Mouse (Mus musculus): Measurements from ENCODE around the gene Prkch.

Prkch gene

DNA sequence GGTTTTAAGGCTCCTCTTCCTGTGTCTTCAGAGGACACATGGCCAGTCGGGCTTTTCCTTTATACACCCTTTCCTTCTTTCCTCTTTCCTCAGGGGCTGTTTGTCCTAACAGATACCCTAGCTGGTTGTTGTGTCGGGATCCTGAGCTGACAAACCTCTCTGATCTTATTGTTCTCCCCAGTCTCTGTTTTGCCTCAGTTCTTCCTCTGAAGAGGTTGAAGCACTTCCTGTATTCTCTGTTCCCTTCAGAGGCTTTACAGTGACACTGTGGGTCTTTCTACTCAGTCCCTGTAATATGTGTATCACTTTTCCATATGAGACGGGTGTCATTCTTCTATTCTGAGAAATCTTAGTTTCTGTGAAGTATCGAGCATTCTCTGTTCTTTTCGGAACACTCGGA is 6.5 kb upstream of the Prkch start:
- in situ Hi-C loops (cut with MseI, MboI): no loop called here

DNA sequence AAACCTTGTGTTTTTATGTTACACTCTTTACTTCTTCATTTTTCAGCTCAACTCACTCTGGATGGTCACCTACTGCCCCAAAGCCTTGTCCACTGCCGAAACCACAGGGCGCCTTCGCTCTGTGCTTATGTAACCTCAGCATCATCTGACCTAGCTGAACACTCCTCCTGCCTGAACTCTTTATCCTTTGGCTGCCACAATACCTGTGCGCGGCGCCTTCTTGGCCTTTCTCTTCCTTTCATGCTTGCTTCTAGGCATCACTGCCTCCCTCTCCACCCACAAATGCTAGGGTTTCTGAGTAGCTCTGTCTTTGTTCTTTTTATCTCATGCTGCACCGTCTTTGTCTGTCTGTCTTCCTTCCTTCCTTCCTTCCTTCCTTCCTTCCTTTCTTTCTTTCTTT is 3.8 kb upstream of the Prkch start:
- in situ Hi-C loops (cut with MseI, MboI): no loop called here

DNA sequence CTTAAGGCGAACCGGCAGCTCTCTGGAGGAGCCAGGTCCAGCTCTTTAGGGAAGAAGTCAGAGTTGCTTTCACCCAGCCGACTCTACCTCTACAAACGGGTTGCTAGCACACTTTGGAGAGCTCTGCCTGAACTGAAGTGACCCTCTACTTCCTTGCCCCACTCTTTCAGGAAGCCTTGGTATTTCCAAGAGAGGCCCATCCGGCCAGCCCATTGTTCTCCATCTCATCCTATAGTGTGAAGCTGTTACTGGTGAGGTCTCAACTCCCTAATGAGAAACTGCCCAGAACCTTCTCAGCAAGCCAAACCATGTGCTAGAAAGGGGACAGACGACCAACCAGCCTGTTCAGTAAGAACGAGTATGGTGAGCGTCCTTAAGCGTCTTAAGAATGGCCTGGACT is 1.3 kb upstream of the Prkch start:
- in situ Hi-C loops (cut with MseI, MboI): no loop called here

DNA sequence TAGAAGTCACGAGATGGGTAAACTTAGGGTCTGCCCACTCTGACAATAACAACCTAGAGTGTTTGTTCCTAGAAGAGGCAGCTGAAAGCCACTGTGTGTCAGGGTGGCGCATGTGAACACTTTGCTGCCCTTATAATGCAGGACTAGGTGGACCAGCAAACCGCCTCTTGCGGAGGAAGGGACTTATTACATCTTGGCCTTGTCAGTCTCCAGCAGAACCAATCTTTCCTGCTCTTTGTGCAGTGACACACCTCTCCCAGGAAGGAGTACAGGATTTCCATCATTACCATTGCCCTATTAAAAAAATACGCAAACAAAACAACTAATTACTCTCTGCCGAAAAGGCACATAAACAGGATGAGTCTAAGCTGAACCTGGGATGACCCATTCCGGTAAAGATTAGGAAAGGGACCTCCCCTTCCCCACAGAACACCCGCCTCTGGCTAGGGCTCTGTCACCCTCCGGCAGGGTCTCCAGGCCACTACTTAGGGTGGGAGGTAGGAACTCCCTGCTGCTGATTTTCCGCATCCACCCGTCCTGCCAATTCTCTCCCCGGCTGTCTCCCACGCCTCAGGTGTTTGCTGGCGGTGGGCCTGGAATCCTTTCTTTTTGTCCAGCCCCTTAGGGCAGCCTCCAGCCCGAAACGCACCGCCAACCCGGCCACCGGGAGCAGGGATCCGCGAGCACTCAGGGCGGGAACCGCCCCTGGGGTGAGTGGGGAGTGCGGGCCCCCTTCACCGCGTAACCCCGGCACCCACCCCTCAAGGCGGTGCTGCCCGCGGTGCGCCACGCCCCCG is 585 bp upstream of the Prkch start:
- in situ Hi-C loops (cut with MseI, MboI): no loop called here

DNA sequence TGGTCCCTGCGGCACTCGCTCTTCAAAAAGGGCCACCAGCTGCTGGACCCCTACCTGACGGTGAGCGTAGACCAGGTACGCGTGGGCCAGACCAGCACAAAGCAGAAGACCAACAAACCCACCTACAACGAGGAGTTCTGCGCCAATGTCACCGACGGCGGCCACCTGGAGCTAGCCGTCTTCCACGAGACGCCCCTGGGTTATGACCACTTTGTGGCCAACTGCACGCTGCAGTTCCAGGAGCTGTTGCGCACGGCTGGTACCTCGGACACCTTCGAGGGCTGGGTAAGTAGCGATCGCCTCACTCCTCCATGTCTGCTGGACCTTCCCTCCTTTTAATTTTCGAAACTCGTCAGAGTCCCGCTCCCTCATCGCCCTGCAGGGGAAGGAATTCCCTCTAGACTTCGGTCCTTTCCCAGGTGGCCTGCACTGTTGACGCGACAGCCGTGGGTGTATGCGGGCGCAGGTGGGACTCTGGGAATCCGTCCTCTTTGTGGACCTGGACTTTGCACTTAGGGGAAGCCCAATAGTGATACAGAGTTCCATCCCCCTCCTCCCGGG is 725 bp downstream of the Prkch start:
- in situ Hi-C loops (cut with MseI, MboI): no loop called here

DNA sequence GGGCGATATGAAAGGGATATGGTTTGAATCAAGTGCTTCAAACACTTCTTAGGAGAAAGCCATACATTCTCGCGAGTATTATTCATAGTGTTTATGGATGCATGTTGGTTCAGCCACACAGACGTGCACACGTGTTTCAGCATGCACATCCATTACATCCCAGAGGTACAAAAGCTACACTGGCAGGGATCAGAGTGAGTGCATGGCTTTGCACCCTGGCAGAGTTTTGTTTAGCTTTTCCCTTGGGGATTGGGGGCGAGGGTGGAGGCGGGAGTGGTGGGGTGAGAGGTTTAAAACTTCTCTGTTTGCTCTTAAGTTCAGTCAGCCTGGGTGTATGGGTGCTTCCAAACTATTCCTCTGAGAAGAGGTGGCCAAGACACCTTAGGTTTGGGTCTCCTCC is 1.3 kb downstream of the Prkch start:
- in situ Hi-C loops (cut with MseI, MboI): no loop called here

DNA sequence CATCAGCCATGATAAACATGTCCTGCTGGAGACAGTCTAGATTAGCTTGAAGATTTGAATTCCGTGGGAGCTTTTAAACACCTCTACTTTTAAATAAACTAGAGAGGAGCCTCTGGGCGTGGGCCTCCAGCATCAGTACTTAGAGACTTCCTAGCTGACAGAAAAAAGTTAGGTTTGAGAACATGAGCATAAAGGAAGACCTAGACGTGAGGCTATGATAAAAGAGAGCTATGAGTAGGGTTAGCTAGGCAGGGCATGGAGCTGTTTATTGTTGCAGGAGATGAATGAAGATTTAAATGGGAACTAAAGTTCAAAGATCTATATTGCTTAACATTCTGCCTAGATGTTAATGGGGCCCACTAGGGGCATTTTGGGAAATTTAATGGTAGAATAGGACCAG is 2.7 kb downstream of the Prkch start:
- in situ Hi-C loops (cut with MseI, MboI): no loop called here

DNA sequence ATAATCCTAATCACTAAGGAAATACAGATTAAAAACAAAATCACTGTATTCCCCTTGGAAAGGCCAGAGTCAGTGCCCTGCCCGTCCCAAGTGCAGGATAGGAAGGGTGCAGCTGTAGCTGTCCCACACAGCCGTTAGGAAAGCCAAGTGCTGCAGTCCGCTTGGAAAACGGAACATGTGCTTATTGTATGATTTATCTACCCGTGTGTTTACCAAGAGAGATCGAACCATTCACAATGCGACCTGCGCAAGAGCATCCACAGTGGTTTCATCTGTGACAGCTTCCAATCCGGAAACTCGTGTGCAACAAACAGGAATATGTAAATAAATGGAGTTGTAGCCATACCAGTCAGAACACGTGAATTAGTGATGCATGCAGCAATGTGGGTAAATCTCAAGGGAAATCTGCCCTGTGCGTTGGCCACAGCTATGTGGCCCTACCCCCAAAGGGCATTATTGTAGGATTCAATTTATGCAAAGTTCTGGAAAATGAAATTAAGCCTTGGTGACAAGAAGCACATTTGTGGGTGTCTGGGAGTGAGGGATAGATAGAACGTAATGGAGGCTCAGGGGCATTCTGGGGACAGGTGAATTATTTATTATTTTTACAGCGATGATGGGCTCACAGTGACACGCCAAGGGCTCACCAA is 6.2 kb downstream of the Prkch start:
- in situ Hi-C loops (cut with MseI, MboI): no loop called here

DNA sequence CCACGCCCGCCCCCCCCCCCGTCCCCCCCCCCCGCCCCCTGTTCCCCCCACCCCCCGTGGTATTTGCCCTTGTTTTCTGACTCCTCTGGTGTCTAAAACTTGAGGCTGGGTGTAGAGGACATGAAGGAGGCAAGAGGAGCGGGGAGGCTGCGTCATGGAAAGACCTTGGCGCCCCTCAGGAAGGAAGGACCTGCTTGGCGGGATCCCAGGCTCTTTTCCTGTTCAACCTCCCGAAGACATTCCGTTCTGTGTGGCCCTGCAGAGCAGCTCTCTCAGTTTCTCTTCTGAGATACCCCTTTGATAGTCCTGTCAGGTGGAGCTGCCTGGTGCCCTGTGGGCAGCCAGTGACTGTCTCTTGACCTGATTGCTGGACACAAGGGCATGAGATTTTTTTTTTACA is 7.0 kb downstream of the Prkch start:
- in situ Hi-C loops (cut with MseI, MboI): no loop called here

DNA sequence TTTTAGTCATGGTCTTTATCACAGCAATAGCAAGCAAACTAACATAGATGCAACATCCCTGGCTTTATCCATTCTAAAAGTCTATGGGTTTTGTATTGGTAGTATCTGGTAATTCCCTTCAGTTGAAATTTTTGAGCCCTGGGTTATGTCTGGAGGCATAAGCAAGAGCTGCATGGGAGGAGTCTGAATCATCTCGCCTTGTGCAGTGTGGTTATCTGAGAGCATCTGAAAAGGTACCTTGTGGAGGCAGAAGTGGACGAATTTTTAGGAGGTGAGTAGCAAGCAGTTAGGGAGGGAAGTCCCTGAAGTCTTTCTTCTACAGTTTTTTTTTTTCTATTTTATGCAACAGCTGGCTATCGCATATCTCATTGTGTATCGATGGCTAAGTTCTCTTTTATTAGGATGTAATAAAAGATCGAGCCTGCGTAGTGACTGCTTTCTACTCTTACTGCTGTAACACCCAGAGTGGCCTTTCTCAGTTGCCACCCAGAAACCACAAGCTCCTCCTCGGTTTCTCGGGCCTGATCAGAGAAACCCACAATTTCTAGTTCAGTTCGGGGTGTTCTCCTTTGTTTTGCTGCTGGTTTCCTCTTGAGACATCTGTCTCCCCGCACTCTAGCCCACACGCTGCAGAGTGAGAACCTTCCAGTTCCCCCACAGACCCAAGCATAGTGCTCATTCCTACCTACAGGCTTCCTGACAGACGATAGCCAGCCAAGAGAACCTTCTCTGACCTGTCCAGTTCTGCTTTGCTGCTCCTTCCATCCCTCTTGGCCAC is 8.6 kb downstream of the Prkch start:
- in situ Hi-C loops (cut with MseI, MboI): no loop called here

DNA sequence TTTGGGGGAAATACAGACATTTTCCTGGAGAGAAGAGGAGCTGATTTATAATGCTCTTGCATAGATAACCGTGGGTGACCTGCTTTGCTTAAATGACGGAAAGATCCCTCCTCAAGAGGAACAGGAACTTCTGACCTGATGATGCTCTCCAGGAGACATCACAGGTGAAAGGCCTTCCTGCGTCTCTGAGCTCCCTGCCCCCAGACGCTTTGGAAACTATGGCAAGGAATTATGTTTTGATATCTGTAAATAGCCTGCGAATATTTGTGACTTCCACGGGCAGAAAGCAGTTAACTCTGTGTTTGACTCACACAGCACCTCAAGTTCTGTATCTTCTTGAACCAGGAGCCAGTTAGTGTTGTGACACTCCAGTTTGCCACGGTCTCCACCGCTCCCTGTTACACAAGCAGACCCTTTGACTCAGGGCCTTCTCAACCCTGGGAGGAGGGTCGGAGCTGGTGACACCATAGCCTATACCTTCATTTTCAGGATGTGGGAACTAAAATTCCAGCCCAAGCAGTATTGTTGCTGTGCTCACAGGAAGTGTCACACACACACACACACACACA is 9.7 kb downstream of the Prkch start:
- in situ Hi-C loops (cut with MseI, MboI): no loop called here

DNA sequence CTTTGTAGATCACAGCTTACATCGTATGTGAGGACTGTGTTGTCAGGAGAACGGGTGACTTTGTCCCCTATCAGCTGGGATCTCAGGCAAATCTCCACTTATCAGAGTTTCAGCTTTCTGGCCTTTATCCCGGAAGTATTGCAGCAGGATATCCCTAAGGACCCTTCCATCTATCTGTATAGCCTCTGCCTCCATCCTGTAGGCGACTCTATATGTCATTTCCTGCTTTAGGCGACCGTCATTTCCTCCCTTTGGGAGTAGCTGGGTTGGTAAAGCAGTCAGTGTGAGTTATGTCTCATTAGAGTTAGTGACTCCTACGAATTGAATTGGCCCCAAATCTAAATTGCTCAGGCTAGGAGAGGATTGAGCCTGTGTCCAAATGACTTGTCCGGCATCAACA is 10.6 kb downstream of the Prkch start:
- in situ Hi-C loops (cut with MseI, MboI): no loop called here

DNA sequence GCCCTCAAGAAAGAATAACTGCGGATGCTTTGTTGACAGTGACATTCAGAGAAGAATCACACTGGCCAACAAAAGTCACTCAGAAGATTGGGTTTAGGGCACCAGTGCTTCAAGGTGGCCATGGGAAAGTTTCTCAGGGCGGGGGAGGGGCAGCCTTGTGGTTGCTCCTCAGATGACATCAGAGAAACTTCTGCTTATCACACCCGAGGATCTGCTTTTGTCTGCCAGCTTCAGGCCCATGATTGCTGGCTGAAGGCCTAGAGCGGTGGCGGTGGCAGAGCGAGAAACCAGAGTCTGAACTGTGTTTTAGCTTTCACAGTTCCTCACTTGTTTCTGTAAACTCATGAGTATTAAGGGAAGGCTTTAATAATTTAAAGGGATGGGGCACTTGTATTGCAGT is 13.6 kb downstream of the Prkch start:
- in situ Hi-C loops (cut with MseI, MboI): no loop called here

DNA sequence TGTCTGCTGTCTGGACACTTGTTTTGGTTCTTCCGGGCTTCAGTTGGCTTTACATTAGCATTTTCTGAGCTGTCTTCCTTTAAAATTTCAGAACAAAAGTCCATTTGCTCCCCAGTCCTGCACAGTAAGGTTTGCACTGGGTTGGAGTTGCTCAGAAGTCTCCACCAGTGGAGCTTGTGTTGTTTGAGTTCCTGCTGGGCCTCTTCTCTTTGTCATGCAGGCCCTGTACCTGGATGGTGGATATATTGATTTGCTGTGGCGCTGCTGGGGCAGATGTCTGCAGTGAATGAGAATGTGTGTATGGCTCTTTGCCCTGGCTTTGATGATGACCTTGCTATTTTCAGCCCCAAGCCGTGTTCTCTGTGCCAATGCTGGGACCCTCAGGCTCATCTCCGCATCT is 15.9 kb downstream of the Prkch start:
- in situ Hi-C loops (cut with MseI, MboI): no loop called here

DNA sequence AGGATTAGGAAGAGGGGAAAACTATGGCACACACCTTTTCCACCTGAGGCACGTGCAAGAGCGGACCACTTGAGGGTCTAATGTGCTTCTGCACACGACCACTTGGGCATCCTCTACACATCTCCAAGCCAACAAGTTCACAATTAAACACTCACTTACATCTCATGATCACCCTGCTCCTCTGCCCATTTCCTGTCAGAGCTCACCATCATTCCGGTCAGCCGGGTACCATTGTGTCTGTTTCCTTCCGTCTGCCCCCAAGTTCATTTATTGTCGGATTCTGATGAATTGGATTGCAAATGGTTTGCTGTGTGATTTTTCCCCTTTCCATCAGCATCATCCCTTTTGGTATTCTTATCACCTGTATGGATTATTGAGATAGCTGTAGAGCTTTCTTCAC is 18.4 kb downstream of the Prkch start:
- in situ Hi-C loops (cut with MseI, MboI): no loop called here

DNA sequence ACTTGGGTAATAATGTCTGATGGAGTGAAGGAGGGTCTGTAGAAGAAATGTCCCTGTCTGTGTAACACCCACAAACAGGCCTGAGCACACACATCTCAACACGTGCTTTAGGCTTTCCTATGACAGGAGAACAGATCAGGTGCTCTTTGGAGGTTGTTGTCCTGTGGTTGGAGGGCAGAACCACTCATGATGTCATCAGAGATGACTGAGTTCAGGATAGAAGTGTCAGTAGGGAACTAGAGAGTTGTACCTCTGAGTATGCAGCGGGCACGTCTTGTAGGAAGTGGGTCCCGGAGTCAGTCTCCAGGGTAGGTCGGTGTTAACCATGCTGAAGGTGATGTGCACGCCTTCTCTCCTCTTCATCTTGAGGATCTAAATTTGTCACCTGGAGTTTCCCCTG is 19.1 kb downstream of the Prkch start:
- in situ Hi-C loops (cut with MseI, MboI): no loop called here

DNA sequence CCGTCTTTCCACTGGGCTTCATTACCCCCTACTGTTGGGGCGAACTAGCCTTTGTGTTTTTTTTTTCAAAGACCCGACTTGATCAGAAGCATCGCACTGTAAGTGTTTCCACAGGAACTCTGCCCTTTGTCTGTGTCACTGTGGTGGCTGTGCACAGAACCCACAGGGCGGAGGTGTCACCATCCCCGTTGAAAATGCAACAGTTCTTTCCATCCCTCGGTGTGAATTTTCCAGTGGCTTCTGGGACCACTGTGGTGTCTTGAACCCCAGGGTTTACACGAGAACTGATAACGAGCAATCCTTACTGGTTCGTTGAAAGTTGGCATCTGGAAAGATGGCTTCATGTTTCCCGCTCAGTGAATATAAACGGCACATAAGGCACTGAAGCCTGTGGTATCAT is 20.2 kb downstream of the Prkch start:
- in situ Hi-C loops (cut with MseI, MboI): no loop called here

DNA sequence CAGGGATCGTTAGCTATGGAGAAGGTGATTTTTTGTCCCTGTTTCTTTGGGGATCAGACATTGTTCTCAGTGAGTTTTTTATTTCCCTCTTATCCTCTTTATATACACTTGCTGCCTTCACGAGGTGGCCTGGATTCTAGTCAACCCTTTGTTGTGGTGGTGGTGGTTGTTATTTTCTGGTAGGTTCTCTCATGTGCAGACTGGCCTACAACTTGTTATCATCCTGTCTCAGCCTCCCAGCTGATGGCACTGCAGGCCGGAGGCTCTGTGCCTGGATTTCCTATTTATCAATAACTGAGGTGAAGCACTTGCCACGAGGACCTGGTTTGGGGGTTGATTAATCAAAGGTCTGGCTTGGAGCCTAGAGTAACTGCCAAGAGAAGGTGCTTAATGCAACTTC is 20.6 kb downstream of the Prkch start:
- in situ Hi-C loops (cut with MseI, MboI): no loop called here

DNA sequence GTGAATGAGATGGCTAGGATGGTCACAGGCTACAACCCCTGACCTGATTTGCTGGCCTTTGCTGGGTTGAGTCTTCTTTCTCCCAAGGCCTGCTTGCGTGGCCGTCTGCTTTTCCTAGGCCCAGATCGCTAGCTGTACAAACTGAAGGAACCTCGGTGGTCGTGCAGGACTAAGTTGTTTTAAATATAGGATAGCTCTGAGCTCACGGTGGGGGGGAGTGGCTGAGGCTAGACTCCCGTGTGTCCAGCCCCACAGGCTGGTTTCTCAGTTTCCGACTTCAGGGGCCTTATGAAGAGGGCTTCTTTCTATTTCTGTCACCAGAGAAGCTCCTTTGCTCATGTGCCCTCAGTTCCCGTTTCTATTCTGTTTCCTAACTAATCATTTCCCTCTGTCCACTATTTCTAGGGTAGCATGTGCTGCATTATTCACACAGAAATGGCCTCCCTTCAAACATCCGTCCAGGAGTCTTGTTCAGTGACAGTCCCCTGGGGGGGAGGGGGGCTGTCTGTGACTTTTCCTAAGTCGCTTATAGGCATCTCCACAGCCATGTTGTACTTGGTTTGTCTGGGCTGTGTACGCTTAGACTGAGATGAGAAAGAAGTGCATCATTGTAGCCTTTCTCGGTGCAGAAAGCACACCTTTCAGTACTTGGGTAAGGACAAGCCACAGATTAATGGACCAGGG is 22.9 kb downstream of the Prkch start:
- in situ Hi-C loops (cut with MseI, MboI): no loop called here

DNA sequence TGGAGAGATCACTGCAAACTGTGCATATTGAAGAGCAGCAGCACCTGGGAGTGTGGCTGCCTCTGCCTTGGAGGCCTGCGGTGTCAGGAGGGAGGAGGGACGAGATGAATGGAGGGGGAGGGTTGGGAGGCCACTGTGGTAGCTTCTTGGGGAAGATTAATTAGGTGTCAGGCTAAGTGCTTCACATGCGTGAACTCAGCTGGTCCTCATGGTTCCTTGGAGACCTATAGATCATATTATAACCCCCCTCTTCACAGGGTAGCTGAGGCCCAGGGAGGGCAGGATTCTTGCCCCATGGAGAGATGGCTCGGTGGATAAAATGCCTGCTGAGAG is 23.4 kb downstream of the Prkch start:
- in situ Hi-C loops (cut with MseI, MboI): no loop called here

DNA sequence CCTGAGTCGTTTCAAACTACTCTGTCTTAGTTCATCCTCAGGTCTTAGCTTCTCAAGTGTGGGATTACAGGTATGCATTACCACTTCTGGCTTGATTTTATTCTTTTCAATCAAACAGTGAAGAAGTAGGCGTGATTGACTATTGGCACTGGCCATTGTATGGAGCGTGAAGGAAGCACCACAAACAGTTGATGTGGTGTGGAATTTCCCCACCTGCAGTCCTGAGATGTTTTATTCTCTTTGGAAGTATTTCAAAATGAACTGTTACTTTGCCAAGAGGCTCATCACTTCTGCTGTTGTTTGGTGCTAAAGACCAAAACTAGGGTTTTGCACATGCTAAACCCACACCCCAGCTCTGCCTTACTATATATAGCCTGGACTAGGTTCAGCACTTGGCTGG is 24.7 kb downstream of the Prkch start:
- in situ Hi-C loops (cut with MseI, MboI): no loop called here

Data from mouse trophoblast stem cell (cell line).